Mouse (Mus musculus): ENCODE results near the gene Elovl4. TPM values are rescaled to one million over a fixed set of nuclear protein-coding genes. Genes with fewer than 3 reads are reported as not detected.

The Elovl4 gene
- polyA plus RNA-seq, 1 experiment from 2014 or later, result 32.0 TPM

- Histone ChIP-seq H3K27me3 (ENCODE audit: control insufficient read depth, insufficient read depth, low read length) (no peaks in the 10 kb centered on the region), H3K4me3 (ENCODE audit: low read depth, low read length) (no peak overlapping the region), H3K9me3 (replicated peaks; ENCODE audit: control insufficient read depth, low read length) (no peaks in the 10 kb centered on the region), H3K27ac (replicated peaks; ENCODE audit: low read depth, low read length) (no peak overlapping the region), H3K9ac (replicated peaks; ENCODE audit: low read length) (no peak overlapping the region), H3K4me1 (ENCODE audit: control insufficient read depth, insufficient read depth, low read length) (no peaks in the 10 kb centered on the region), H3K36me3 (replicated peaks; ENCODE audit: control insufficient read depth, insufficient read depth, low read depth, low read length) (no peaks in the 10 kb centered on the region), H3K4me2 (ENCODE audit: low read depth, low read length) (no peak overlapping the region)
- DNase-seq (ENCODE audit: low spot score) (no peak), ATAC-seq (replicated peaks; ENCODE audit: insufficient number of reproducible peaks, low FRiP score, low TSS enrichment, low read depth) (no peak)
- 94% methylated on average over 2 of the region's 2 CpGs for WGBS
Measured at GRCm38 (mm10) chr9:83820976-83821375, 14.9 kb upstream of the Elovl4 start.

- Histone ChIP-seq H3K27me3 (ENCODE audit: control insufficient read depth, insufficient read depth, low read length) (no peaks in the 10 kb centered on the region), H3K4me1 (ENCODE audit: control insufficient read depth, insufficient read depth, low read length) (no peaks in the 10 kb centered on the region), H3K4me2 (ENCODE audit: low read depth, low read length) (no peak overlapping the region), H3K9me3 (replicated peaks; ENCODE audit: control insufficient read depth, low read length) (no peaks in the 10 kb centered on the region), H3K4me3 (ENCODE audit: low read depth, low read length) (no peak overlapping the region), H3K27ac (replicated peaks; ENCODE audit: low read depth, low read length) (no peak overlapping the region), H3K9ac (replicated peaks; ENCODE audit: low read length) (no peak overlapping the region), H3K36me3 (replicated peaks; ENCODE audit: control insufficient read depth, insufficient read depth, low read depth, low read length) (no peaks in the 10 kb centered on the region)
- no peak for DNase-seq (ENCODE audit: low spot score)
- ATAC-seq (replicated peaks; ENCODE audit: insufficient number of reproducible peaks, low FRiP score, low TSS enrichment, low read depth), result no peak
- 82% methylated on average over 7 of the region's 7 CpGs for WGBS
Measured at GRCm38 (mm10) chr9:83819188-83819587, 13.1 kb upstream of the Elovl4 start.

DNA sequence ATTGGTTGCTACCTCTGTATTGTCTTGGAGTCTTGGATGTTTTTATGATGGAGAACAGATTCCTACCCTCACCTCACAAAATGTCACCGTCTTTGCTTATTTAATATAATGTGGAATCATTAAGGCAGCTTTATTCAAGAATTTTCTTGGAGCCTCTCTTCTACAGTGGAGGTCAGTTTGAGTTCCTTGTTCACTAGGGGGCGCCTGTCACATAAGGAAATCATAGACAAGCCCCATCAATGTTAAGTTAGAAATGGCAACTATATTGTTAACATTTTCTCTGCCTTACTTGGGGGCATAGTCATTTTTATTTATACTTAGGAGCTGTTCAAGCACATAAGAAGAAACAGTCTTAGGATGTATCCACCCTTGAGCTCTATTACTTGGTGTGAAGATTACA, 1.5 kb upstream of the Elovl4 start:
- ATAC-seq (replicated peaks; ENCODE audit: insufficient number of reproducible peaks, low FRiP score, low TSS enrichment, low read depth) (no peak), DNase-seq (ENCODE audit: low spot score) (peak; percentile 79)
- Histone ChIP-seq H3K9ac (replicated peaks; ENCODE audit: low read length) (no peak overlapping the region), H3K4me1 (ENCODE audit: control insufficient read depth, insufficient read depth, low read length) (no peaks in the 10 kb centered on the region), H3K4me3 (ENCODE audit: low read depth, low read length) (no peak overlapping the region), H3K27me3 (ENCODE audit: control insufficient read depth, insufficient read depth, low read length) (no peaks in the 10 kb centered on the region), H3K4me2 (ENCODE audit: low read depth, low read length) (no peak overlapping the region), H3K36me3 (replicated peaks; ENCODE audit: control insufficient read depth, insufficient read depth, low read depth, low read length) (no peaks in the 10 kb centered on the region), H3K9me3 (replicated peaks; ENCODE audit: control insufficient read depth, low read length) (no peaks in the 10 kb centered on the region), H3K27ac (replicated peaks; ENCODE audit: low read depth, low read length) (no peak overlapping the region)
- WGBS, result 7% methylated on average over 2 of the region's 2 CpGs

- peak overlapping the region; percentile 70 for H3K9ac ChIP-seq (replicated peaks; ENCODE audit: low read length)
- DNase-seq (ENCODE audit: low spot score) (peak; percentile 74), ATAC-seq (replicated peaks; ENCODE audit: insufficient number of reproducible peaks, low FRiP score, low TSS enrichment, low read depth) (peak; percentile 85)
- H3K27ac ChIP-seq (replicated peaks; ENCODE audit: low read depth, low read length), result no peak overlapping the region
- H3K4me2 ChIP-seq (ENCODE audit: low read depth, low read length), result peak overlapping the region; percentile 68
- WGBS, result under 1% methylated on average over 37 of the region's 37 CpGs
- peak overlapping the region; percentile 57 for H3K4me3 ChIP-seq (ENCODE audit: low read depth, low read length)
- H3K36me3 ChIP-seq (replicated peaks; ENCODE audit: control insufficient read depth, insufficient read depth, low read depth, low read length), result no peaks in the 10 kb centered on the region
- H3K27me3 ChIP-seq (ENCODE audit: control insufficient read depth, insufficient read depth, low read length), result no peaks in the 10 kb centered on the region
- no peaks in the 10 kb centered on the region for H3K4me1 ChIP-seq (ENCODE audit: control insufficient read depth, insufficient read depth, low read length)
- no peaks in the 10 kb centered on the region for H3K9me3 ChIP-seq (replicated peaks; ENCODE audit: control insufficient read depth, low read length)
Measured at GRCm38 (mm10) chr9:83805164-83805976, 707 bp downstream of the Elovl4 start.

DNA sequence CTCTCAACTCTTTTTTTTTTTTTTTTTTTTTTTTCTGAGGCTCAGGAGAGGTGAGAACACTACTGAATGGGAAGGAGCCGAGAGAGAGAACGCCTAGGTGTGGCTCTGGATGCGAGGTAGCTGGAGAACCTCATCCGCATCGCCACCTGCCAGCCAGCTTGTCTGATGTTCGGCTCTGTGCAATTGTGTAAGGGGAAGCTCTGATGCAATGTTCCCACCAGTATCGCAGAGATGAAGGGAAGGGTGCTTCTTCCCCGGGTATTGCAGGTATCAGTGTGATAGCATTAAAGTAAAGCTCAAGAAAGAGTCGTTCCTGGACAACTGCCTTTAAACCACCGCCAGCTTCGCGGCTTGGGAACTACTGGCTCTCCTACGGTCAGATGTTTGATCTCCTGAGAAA, 1.7 kb downstream of the Elovl4 start:
- no peak overlapping the region for H3K27ac ChIP-seq (replicated peaks; ENCODE audit: low read depth, low read length)
- no peaks in the 10 kb centered on the region for H3K27me3 ChIP-seq (ENCODE audit: control insufficient read depth, insufficient read depth, low read length)
- no peaks in the 10 kb centered on the region for H3K36me3 ChIP-seq (replicated peaks; ENCODE audit: control insufficient read depth, insufficient read depth, low read depth, low read length)
- DNase-seq (ENCODE audit: low spot score) (no peak), ATAC-seq (replicated peaks; ENCODE audit: insufficient number of reproducible peaks, low FRiP score, low TSS enrichment, low read depth) (no peak)
- 55% methylated on average over 13 of the region's 13 CpGs for WGBS
- H3K4me2 ChIP-seq (ENCODE audit: low read depth, low read length), result no peak overlapping the region
- H3K9me3 ChIP-seq (replicated peaks; ENCODE audit: control insufficient read depth, low read length), result no peaks in the 10 kb centered on the region
- no peak overlapping the region for H3K4me3 ChIP-seq (ENCODE audit: low read depth, low read length)
- H3K4me1 ChIP-seq (ENCODE audit: control insufficient read depth, insufficient read depth, low read length), result no peaks in the 10 kb centered on the region
- no peak overlapping the region for H3K9ac ChIP-seq (replicated peaks; ENCODE audit: low read length)

GRCm38 (mm10) chr9:83797898-83798297, 8.2 kb downstream of the Elovl4 start:
- ATAC-seq (replicated peaks; ENCODE audit: insufficient number of reproducible peaks, low FRiP score, low TSS enrichment, low read depth) (no peak), DNase-seq (ENCODE audit: low spot score) (no peak)
- Histone ChIP-seq H3K36me3 (replicated peaks; ENCODE audit: control insufficient read depth, insufficient read depth, low read depth, low read length) (no peaks in the 10 kb centered on the region), H3K4me2 (ENCODE audit: low read depth, low read length) (no peak overlapping the region), H3K4me3 (ENCODE audit: low read depth, low read length) (no peak overlapping the region), H3K27ac (replicated peaks; ENCODE audit: low read depth, low read length) (no peak overlapping the region; the same call in 1 of the 2 replicates), H3K4me1 (ENCODE audit: control insufficient read depth, insufficient read depth, low read length) (no peaks in the 10 kb centered on the region), H3K9me3 (replicated peaks; ENCODE audit: control insufficient read depth, low read length) (no peaks in the 10 kb centered on the region), H3K9ac (replicated peaks; ENCODE audit: low read length) (no peak overlapping the region), H3K27me3 (ENCODE audit: control insufficient read depth, insufficient read depth, low read length) (no peaks in the 10 kb centered on the region)
- 88% methylated on average over 8 of the region's 8 CpGs for WGBS

- Histone ChIP-seq H3K27me3 (ENCODE audit: control insufficient read depth, insufficient read depth, low read length) (no peaks in the 10 kb centered on the region), H3K9me3 (replicated peaks; ENCODE audit: control insufficient read depth, low read length) (no peaks in the 10 kb centered on the region), H3K4me1 (ENCODE audit: control insufficient read depth, insufficient read depth, low read length) (no peaks in the 10 kb centered on the region), H3K36me3 (replicated peaks; ENCODE audit: control insufficient read depth, insufficient read depth, low read depth, low read length) (no peaks in the 10 kb centered on the region), H3K9ac (replicated peaks; ENCODE audit: low read length) (no peak overlapping the region), H3K4me3 (ENCODE audit: low read depth, low read length) (no peak overlapping the region), H3K27ac (replicated peaks; ENCODE audit: low read depth, low read length) (no peak overlapping the region), H3K4me2 (ENCODE audit: low read depth, low read length) (no peak overlapping the region)
- WGBS, result 88% methylated on average over 7 of the region's 7 CpGs
- DNase-seq (ENCODE audit: low spot score) (no peak), ATAC-seq (replicated peaks; ENCODE audit: insufficient number of reproducible peaks, low FRiP score, low TSS enrichment, low read depth) (no peak)
Measured at GRCm38 (mm10) chr9:83796875-83797274, 9.2 kb downstream of the Elovl4 start.

- Histone ChIP-seq H3K4me3 (ENCODE audit: low read depth, low read length) (no peak overlapping the region), H3K9ac (replicated peaks; ENCODE audit: low read length) (no peak overlapping the region), H3K27ac (replicated peaks; ENCODE audit: low read depth, low read length) (no peak overlapping the region), H3K36me3 (replicated peaks; ENCODE audit: control insufficient read depth, insufficient read depth, low read depth, low read length) (no peaks in the 10 kb centered on the region), H3K9me3 (replicated peaks; ENCODE audit: control insufficient read depth, low read length) (no peaks in the 10 kb centered on the region), H3K4me1 (ENCODE audit: control insufficient read depth, insufficient read depth, low read length) (no peaks in the 10 kb centered on the region), H3K4me2 (ENCODE audit: low read depth, low read length) (no peak overlapping the region), H3K27me3 (ENCODE audit: control insufficient read depth, insufficient read depth, low read length) (no peaks in the 10 kb centered on the region)
- DNase-seq (ENCODE audit: low spot score), result no peak
- WGBS, result 93% methylated on average over 6 of the region's 6 CpGs
- no peak for ATAC-seq (replicated peaks; ENCODE audit: insufficient number of reproducible peaks, low FRiP score, low TSS enrichment, low read depth)
Measured at GRCm38 (mm10) chr9:83789326-83789725, 16.8 kb downstream of the Elovl4 start.

Measured in embryonic facial prominence, embryonic 11.5 days (tissue).